Mouse (Mus musculus): Measurements from ENCODE around the gene Ccl28. TPM values are rescaled to one million over a fixed set of nuclear protein-coding genes. Genes with fewer than 3 reads are reported as not detected.
"Not testable (repeated sequence)": the region's sequence is repeated elsewhere in the genome, so short reads cannot be mapped to it uniquely, and the experiment has no call there.

Gene Ccl28
- under 1 TPM; 0.20 to 0.22 TPM for total RNA-seq (2021)
- long read RNA-seq, experiment 1: 0 reads
- long read RNA-seq, experiment 2: 0 reads

GRCm38 (mm10) chr13:119623634-119624033, at the start of gene Ccl28:
TSS of gene Ccl28 (plus strand) at chr13:119623819.
- intact Hi-C loops (cut with DNase I): no loop called here
- no peak for DNase-seq

GRCm38 (mm10) chr13:119596321-119597211, 27.1 kb upstream of the Ccl28 start:
- peak in 1 of 2 experiments; percentile 24 for DNase-seq
- intact Hi-C loops (cut with DNase I): not testable (repeated sequence)

GRCm38 (mm10) chr13:119598466-119598865, 25.2 kb upstream of the Ccl28 start:
- intact Hi-C loops (cut with DNase I): not testable (repeated sequence)

GRCm38 (mm10) chr13:119599066-119599465, 24.6 kb upstream of the Ccl28 start:
- DNase-seq; intact Hi-C loops (cut with DNase I): not testable (repeated sequence)

More at GRCm38 (mm10) chr13:119598466-119598865, 25.2 kb upstream of the Ccl28 start:
- peak in 1 of 2 experiments; percentile 12 for DNase-seq

- DNase-seq; intact Hi-C loops (cut with DNase I): not testable (repeated sequence)
Measured at GRCm38 (mm10) chr13:119599498-119599897, 24.1 kb upstream of the Ccl28 start.

- DNase-seq: peak in 1 of 2 experiments; percentile 65
- intact Hi-C loops (cut with DNase I): not testable (repeated sequence)
Measured at GRCm38 (mm10) chr13:119600166-119600565, 23.5 kb upstream of the Ccl28 start.

GRCm38 (mm10) chr13:119602688-119603331, 20.8 kb upstream of the Ccl28 start:
- peak in 1 of 2 experiments; percentile 43 for DNase-seq
- intact Hi-C loops (cut with DNase I): not testable (repeated sequence)

- DNase-seq; intact Hi-C loops (cut with DNase I): not testable (repeated sequence)
Measured at GRCm38 (mm10) chr13:119603890-119604289, 19.7 kb upstream of the Ccl28 start.

GRCm38 (mm10) chr13:119604322-119604721, 19.3 kb upstream of the Ccl28 start:
- DNase-seq; intact Hi-C loops (cut with DNase I): not testable (repeated sequence)

GRCm38 (mm10) chr13:119618841-119619240, 4.8 kb upstream of the Ccl28 start:
- intact Hi-C loops (cut with DNase I): no loop called here
- no peak for DNase-seq

- no peak for DNase-seq
- intact Hi-C loops (cut with DNase I): no loop called here
Measured at GRCm38 (mm10) chr13:119619735-119620134, 3.9 kb upstream of the Ccl28 start.

- DNase-seq; intact Hi-C loops (cut with DNase I): not testable (repeated sequence)
Measured at GRCm38 (mm10) chr13:119625952-119626351, 2.3 kb downstream of the Ccl28 start.

- intact Hi-C loops (cut with DNase I): no loop called here
Measured at GRCm38 (mm10) chr13:119631482-119632155, 8.0 kb downstream of the Ccl28 start.

GRCm38 (mm10) chr13:119632156-119632548, 8.5 kb downstream of the Ccl28 start:
- intact Hi-C loops (cut with DNase I): no loop called here
- no peak for DNase-seq

More at GRCm38 (mm10) chr13:119631482-119632155, 8.0 kb downstream of the Ccl28 start:
- peak; percentile 53 to 67 for DNase-seq

- intact Hi-C loops (cut with DNase I): no loop called here
- no peak for DNase-seq
Measured at GRCm38 (mm10) chr13:119635496-119635895, 11.9 kb downstream of the Ccl28 start.

- intact Hi-C loops (cut with DNase I): no loop called here
- DNase-seq: no peak
Measured at GRCm38 (mm10) chr13:119637837-119638236, 14.2 kb downstream of the Ccl28 start.

GRCm38 (mm10) chr13:119638449-119638848, 14.8 kb downstream of the Ccl28 start:
- intact Hi-C loops (cut with DNase I): no loop called here
- DNase-seq: no peak

GRCm38 (mm10) chr13:119639302-119639701, 15.7 kb downstream of the Ccl28 start:
- intact Hi-C loops (cut with DNase I): no loop called here
- DNase-seq: no peak

GRCm38 (mm10) chr13:119640504-119640903, 16.9 kb downstream of the Ccl28 start:
- intact Hi-C loops (cut with DNase I): loop anchor here (5.0 kb wide), 2 partner anchors 97 to 162 kb away; no protein-coding TSS in a partner anchor
- DNase-seq: no peak

- intact Hi-C loops (cut with DNase I): loop anchor here (5.0 kb wide), 2 partner anchors 96 to 161 kb away; no protein-coding TSS in a partner anchor
- DNase-seq: no peak
Measured at GRCm38 (mm10) chr13:119641145-119641544, 17.5 kb downstream of the Ccl28 start.

Measured in gastrocnemius, postnatal 36 days (tissue).